Mouse (Mus musculus) layer of hippocampus, adult 9-11 months (tissue): ENCODE measurements around the gene Tarsl2.
A peak's percentile ranks its signal among the peaks of the same experiment; 100 is the strongest.

Source experiments
- DNase-seq: peaks from one replicate; pipeline ENCODE4 v3.0.0; 2022

Gene Tarsl2

DNA sequence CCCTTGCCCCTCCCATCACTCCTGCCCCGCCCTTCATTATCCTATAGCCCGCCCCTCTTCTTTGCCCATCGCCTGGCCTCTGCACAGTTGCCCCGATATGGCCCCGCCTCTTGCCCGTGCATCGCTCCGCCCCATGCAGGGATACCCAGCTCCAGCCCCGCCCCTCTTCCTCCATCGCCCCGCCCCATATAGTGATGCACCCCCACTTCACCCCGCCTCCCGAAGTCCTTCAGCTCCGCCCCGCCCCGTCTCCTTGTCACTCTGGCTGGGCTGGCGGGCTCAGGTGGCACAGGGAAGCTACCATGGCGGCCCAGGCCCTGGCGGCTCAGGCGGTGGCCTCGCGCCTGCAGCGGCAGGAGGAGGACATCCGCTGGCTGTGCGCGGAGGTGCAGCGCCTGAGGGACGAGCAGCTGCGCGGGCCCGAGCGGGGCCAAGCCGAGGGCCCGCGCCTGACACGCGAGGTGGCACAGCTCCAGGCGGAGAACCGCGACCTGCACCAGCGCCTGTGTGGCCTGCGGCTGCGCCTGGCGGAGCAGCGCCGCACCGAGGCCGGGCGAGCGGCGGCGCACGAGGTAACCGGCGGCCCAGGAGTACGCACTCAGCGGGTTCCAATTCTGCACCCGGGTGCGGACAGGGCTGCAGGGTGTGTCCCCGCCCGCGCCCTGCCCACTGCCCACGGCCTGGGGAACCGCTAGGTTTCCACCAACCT lies at the start of gene Tarsl2:
Tarsl2 (plus strand) TSS at position 256 of the 709 bp plus-strand sequence.
- peak; percentile 96 for DNase-seq

DNA sequence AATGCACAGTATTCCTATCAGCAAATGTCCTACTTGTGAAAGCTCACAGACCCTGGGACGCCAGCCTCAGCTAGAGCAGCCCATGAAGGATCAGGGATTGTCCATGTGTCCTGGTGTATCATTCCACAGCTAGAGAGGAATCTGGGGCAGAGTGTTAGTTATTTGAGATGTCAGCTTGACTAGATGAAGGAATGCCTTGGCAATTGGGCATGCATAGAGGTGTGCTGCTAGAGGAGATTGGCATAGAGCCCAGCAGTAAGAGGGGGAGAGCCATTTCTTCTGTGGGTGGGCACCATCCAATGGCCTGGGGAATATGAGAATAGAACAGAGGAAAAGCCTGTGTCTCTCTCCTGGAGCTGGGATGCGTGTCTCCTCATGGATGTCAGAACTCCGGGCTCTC lies 38.6 kb upstream of the Tarsl2 start:
- DNase-seq = no peak

GRCm38 (mm10) chr7:65607003-65607402 lies 37.7 kb upstream of the Tarsl2 start:
- DNase-seq = peak; percentile 39

DNA sequence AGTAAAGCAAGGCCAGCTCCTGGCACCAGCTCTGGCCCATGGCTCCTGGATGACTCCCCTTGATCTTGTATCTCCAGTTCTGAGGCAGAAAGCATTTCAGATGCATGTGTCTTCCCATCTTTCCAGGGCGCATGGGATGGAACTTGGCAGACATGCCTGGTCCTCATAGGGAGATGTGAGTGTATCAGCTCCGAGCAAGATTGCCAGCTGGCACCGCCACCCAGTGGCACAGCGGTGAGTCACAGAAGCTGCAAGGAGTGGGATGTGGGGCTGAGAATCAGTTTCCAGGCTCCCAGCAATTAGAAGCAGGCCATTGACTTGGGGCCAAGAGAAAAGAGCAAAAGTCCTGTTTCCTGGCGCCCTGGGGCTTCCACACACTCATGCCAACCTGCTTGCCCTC lies 34.5 kb upstream of the Tarsl2 start:
- DNase-seq = peak; percentile 83

- DNase-seq = no peak
These were observed 34.0 kb upstream of the Tarsl2 start for GRCm38 (mm10) chr7:65610673-65611072.

DNA sequence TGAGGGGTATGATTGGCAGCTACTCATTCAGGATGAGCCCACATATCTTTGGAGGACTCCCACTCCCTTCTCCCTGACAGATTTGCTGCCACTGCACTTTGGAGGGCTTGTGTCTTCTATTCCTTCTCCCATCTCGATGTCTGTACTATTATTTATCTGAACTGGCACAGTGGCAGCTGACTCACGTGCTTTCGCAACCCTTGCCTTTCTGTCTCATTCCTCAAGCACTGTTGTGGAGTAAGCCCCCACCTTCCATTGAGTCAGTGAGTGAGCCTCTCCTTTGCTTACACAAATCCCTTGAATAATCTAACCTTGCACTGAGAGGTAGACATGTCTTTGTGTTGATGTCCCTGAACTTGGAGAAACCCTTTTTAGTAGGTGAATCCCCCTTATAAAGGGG lies 33.4 kb upstream of the Tarsl2 start:
- DNase-seq = no peak

DNA sequence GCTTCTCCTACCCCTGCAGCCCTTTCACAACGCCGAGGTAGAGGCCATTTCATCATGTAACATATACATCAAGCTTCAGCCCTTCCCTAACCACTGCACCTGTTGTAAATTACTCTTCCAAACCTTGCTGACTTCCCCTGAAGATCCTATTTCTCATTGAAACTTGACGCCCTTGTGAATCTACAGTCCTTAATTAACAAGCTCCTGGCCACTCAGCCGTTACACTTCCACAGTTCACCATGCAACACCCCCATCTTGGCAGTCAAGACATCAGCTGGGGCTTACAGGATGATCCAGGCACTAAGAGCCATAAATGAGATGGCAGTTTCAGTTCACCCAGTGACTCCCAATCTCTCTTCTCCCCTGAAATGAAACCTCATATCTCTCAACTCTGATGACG lies 31.0 kb upstream of the Tarsl2 start:
- no peak for DNase-seq

DNA sequence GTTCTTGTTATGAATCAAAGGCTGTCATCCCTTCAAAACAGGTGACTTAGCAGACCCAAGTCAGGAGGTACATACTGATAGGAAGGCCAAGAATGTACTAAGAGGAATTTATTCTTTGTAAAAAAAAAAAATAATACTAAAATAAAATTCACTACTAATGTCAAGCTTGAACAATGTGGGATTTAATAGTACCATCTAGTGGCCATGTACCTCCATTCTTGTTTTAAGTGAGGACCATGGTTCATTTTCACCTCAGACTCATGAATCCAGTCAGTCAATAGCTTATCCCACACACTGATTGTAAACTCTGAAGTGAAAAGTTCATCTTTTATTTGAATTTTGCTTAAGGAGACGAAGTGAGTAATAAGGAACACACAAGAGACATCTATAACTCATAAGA lies 25.9 kb upstream of the Tarsl2 start:
- DNase-seq = no peak

DNA sequence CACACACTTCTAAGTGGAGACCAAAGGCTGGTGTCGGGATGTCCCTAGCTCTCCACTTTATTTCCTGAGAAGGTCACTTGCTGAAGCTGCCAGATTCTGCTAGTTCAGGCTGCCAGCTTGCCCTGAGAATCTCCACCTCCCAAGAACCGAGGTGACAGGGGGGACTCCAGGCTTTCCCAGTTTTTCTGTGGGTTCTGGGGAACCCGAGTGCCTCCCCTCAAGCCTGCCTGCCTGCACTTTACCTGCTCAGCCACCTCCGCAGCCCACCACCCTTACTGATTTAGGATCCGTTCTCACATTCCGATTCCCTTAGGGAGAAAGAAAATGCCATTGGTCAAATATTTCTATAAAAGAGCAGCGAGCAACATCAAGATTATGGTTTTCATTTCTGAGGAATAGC lies 24.0 kb upstream of the Tarsl2 start:
- DNase-seq = no peak

DNA sequence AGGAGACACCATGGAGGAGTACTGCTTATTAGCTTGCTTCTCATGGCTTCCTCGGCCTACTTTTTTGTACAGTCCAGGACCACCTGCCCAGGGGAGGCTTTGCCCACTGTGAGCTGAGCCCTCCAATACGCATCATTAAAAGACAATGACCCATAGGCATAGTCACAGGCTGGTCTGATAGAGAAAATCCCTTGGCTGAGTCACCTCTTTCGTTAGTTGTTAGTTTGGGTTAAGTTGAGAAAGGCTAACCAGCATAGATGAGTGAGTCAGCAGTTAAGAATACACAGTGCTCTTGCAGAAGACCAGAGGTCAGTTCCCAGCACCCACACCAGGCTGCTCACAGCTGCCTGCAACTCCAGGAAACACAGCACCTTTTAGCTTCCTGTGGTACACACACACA lies 21.4 kb upstream of the Tarsl2 start:
- DNase-seq = no peak

DNA sequence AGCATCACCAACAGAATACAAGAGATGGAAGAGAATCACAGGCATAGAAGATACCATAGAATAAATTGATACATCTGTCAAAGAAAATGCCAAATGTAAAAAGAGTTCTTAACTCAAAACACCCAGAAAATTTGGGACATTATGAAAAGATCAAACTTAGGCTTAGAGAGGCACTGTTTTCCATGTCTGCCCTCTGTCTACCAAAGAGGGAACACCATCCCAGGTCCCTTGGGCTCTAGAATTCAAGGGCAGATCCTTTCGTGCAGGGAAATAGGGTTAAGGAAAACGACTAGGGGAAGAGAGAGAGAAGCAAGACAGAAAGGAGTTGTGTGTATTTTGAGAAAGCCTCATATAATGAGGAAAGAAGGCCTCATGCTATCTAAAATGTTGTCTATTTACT lies 19.2 kb upstream of the Tarsl2 start:
- no peak for DNase-seq

- DNase-seq = no peak
These were observed 14.9 kb upstream of the Tarsl2 start for GRCm38 (mm10) chr7:65629846-65630245.

GRCm38 (mm10) chr7:65630661-65631060 lies 14.0 kb upstream of the Tarsl2 start:
- DNase-seq = no peak

DNA sequence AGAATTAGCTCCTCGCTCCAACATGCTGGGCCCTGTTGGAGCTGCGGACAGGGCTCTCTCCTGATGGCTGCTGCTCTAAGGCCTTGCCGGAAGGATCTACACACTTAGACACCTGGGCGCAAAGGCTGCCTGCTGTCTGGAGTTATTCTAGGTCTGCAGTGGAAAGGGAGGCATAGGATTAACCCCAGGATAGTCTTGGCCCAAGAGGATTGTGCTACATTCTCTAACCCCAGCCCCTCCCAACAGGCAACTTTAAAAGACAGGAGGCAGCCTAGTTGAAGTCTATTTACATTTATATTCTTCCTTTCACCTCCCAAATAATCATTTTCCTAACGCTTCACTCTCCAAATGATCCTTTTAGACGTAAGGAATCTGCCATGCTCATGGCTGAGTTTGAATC lies 8.9 kb upstream of the Tarsl2 start:
- no peak for DNase-seq

GRCm38 (mm10) chr7:65636356-65636880 lies 8.3 kb upstream of the Tarsl2 start:
- no peak for DNase-seq

DNA sequence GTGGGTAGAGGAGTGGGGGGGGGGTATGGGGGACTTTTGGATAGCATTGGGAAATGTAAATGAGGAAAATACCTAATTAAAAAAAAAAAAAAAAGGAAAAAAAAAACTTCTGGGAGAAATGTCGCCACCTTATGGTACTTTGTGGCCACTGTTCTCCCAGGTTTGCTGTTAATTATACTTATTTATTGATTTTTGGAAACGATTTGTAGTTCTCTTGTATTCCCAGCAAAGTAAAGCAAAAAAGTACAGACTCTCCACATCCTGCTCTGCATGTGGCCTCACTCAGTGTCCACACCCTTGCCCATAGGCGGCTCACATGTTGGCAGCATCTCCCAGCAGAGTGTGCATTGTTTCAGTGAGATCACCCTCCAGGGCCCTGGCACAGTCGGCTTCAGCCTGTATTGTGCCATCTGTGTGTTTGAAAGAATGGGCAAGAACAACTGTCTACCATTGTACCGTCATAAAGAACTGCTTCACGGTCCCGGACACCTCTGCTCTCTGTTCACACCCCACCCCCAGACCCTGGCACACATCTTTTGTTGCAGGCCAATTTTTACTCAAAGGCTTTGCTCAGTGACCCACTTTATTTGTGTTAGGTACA lies 6.4 kb upstream of the Tarsl2 start:
- DNase-seq = no peak

GRCm38 (mm10) chr7:65639821-65640382 lies 4.8 kb upstream of the Tarsl2 start:
- DNase-seq = no peak

DNA sequence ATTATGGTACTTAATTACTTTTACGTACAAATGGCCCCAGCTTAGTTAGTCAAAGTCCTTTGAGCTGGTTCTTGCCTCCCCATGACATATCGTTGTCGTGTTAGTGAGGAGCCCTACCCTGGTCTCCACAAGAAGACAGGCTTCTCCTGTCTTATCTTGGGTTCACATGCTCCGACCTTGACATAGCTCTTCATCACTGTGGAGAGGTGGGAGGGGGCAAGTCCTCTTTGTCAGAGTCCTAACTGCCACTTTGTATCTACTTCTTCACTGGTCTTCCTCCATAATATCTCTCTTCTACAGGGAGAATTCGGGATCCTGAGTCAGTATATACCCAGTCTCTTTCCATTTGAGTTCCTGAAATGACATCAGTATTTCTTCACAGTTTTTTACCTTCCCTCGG lies 4.0 kb upstream of the Tarsl2 start:
- DNase-seq = no peak

GRCm38 (mm10) chr7:65642371-65643304 lies 2.1 kb upstream of the Tarsl2 start:
- no peak for DNase-seq

DNA sequence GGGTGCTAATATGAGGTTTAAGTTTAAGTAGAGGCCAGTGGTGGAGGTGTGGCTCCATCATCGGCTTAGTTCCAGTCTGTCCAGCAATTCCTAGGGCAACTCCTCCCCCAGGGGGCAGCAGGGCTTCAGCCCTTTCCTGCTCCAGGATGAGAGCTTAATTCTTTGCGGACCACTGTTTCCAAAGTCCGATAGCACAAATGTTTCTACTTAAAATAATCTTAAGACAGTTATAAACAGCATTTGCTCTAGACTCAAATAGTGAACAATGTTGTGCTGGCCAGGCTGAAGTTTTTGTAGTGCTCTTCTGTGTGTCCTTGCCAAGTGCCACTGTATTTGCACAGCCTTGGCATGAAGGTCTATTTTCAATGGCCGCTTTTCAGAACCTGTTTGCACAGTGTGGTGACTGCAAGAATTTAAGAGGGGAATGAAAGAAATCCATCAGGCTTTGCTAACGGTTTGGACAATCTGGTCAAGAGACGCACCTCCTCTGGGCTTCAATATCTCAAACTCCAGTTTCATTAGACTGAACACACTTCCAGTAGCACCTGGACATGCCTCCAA lies 757 bp upstream of the Tarsl2 start:
- no peak for DNase-seq

GRCm38 (mm10) chr7:65645996-65646395 lies 1.3 kb downstream of the Tarsl2 start:
- DNase-seq = no peak

DNA sequence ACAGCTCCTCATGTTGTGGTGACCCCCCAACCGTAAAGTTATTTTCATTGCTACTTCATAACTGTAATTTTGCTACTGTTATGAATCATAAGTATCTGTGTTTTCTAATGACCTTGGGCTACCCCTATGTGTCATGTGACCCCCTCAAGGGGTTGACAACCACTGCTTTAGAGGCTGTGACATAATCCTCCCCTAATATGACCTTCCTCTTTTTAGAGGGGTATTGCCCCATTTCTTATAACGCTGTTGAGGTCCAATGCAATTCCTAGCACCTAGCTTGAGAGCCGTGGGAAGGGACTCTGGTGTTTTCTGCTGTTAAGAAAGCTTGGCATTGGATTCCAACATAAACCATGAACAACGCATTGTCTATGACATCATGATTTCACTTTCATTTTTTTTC lies 6.0 kb downstream of the Tarsl2 start:
- DNase-seq = no peak
